Mouse (Mus musculus) thymus, postnatal 4 days (tissue): Measurements from ENCODE around the gene Lyrm7.
"Not testable (repeated sequence)": the region's sequence is repeated elsewhere in the genome, so short reads cannot be mapped to it uniquely, and the experiment has no call there.

Experiments
- DNase-seq: peaks from one replicate; pipeline ENCODE4 v3.0.0; 2021

Lyrm7 gene

GRCm38 (mm10) chr11:54879922-54880321 is 19.2 kb upstream of the Lyrm7 start:
- no peak for DNase-seq

- DNase-seq = peak; percentile 40
Observed at GRCm38 (mm10) chr11:54879434-54879833, 18.7 kb upstream of the Lyrm7 start.

- no peak for DNase-seq
Observed at GRCm38 (mm10) chr11:54878893-54879292, 18.2 kb upstream of the Lyrm7 start.

GRCm38 (mm10) chr11:54876031-54876430 is 15.3 kb upstream of the Lyrm7 start:
- no peak for DNase-seq

GRCm38 (mm10) chr11:54871831-54872537 is 11.3 kb upstream of the Lyrm7 start:
- DNase-seq = no peak

GRCm38 (mm10) chr11:54869318-54869717 is 8.6 kb upstream of the Lyrm7 start:
- DNase-seq = no peak

GRCm38 (mm10) chr11:54868445-54868844 is 7.7 kb upstream of the Lyrm7 start:
- DNase-seq = no peak

GRCm38 (mm10) chr11:54867903-54868434 is 7.3 kb upstream of the Lyrm7 start:
- no peak for DNase-seq

- DNase-seq = no peak
Observed at GRCm38 (mm10) chr11:54867049-54867385, 6.3 kb upstream of the Lyrm7 start.

- peak; percentile 95 for DNase-seq
Observed at GRCm38 (mm10) chr11:54866119-54867048, 5.7 kb upstream of the Lyrm7 start, which contains the start of gene Hint1. Gene Hint1, plus strand, starts transcription at chr11:54866383.

- no peak for DNase-seq
Observed at GRCm38 (mm10) chr11:54865330-54866085, 4.8 kb upstream of the Lyrm7 start.

- peak; percentile 70 for DNase-seq
Observed at GRCm38 (mm10) chr11:54862621-54863520, 2.2 kb upstream of the Lyrm7 start.

GRCm38 (mm10) chr11:54861471-54862420 is 1.0 kb upstream of the Lyrm7 start:
- DNase-seq = no peak

GRCm38 (mm10) chr11:54859322-54860165 is 1.2 kb downstream of the Lyrm7 start:
- DNase-seq = peak; percentile 32

- DNase-seq = not testable (repeated sequence)
Observed at GRCm38 (mm10) chr11:54858880-54859279, 1.8 kb downstream of the Lyrm7 start.

GRCm38 (mm10) chr11:54851656-54852055 is 9.1 kb downstream of the Lyrm7 start:
- no peak for DNase-seq

GRCm38 (mm10) chr11:54849961-54850758 is 10.6 kb downstream of the Lyrm7 start:
- peak; percentile 59 for DNase-seq
